Mouse (Mus musculus) brain, embryonic 14.5 days (tissue): ENCODE measurements at regions not wholly inside any gene's neighbourhood (a gene's known extent, or its start where the extent isn't known, plus 50 kb on each side); places are given as distances from the start of the nearest gene placed in this dataset.

Source experiments
- DNase-seq: peaks from one replicate; pipeline ENCODE4 v3.0.0-alpha.2; 2011; ENCODE audit warnings: low read depth
- CTCF ChIP-seq: fragments of 200-500 bp; IDR thresholded peaks from 2 replicates; pipeline ENCODE4 v1.5.1; 2012; ENCODE audit warnings: inconsistent platforms, mild to moderate bottlenecking, moderate library complexity, borderline replicate concordance; ENCODE audit not compliant: insufficient read depth, insufficient read length; ENCODE audit errors: extremely low read depth
- POLR2A ChIP-seq: fragments of 200-500 bp; IDR thresholded peaks from 2 replicates; pipeline ENCODE4 v1.6.1; 2012; ENCODE audit warnings: mild to moderate bottlenecking, inconsistent platforms, borderline replicate concordance; ENCODE audit not compliant: poor library complexity, insufficient read depth, insufficient read length, severe bottlenecking; ENCODE audit errors: extremely low read depth

- TF ChIP-seq POLR2A = no peak
- TF ChIP-seq CTCF = no peak
- no peak for DNase-seq
Measured at GRCm38 (mm10) chr11:114220466-114220865, 153.6 kb upstream of the Sdk2 start.

DNA sequence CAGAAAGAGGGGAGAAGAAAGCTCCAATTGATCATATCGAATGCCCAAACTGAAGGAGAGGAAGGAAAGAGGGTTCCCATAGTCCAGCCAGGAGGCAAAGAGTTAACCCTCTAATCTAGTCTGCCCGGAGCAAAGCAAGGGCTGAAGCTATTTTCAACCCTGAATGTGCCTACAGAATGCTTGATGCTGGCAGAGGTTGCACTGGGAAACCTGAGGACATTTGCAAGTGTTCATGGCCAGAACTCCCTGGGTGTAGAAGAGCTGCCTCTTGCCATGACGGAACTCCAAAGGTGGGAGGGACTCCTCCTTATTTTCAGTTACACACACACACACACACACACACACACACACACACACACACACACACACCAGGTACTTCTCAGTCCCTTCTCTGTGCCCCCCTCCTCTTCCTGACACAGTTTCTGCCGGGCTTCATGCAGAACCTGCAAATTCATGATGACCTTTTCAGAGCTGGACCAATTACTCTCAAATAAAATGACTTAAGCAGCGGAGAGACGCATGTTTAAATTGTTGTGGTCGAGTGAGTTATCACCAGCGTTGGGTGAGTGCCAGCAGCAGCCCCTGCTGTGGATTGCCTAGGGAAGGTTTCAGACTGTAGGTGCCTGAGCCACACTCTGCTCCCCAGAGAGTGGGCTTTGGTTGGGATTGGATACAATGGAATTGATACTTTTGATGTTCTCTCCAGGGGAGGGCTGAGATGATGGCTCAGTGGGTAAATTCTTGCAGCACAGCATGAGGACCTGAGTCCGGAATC, 152.1 kb upstream of the Sdk2 start:
- TF ChIP-seq CTCF (no peak), POLR2A (no peak)
- DNase-seq = peak; percentile 63

DNA sequence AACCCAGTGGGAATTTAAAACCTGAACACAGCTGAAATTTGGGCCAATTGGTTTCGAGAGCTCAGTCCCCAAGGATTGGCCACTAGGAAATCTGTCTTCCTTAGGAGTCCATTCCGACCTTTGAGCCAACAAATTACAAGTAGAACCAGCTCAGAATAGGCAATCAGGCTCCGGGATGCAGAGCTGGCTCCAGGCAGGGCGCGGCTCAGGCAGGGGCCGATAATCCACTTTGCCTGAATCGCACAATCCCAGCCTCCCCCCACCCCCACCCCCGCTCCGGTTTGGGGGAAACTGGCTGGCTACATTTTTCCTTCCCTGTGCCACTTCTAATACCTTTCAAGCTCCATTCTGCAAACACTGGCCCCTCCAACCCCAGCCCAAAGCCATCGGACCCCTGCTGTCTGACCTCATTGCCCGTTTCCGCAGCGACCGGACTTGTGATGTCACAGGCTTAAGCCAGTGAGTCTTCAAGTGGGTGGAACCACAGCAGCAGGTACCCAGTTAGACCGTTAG, 150.5 kb upstream of the Sdk2 start:
- DNase-seq = peak; percentile 67
- TF ChIP-seq CTCF (no peak), POLR2A (no peak)

DNA sequence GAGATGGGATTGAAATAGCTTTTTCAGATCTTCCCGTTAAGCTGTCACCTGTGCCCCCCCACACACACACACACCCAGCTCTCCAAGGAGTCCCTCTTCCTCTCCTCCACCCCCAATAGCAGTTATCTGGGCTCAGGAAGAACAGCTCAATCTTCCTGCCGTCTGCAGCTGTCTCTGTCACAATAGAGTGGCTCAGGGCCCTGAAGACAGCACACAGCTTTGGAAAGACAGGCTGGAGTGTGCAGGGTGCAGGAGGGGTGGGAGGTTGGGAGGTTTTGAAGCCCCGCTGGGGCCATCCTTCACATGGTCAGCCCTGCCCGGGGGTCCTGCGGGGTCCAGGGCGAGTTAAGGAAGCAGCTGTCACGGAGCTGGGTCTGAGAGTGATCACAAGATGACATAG, 149.6 kb upstream of the Sdk2 start:
- TF ChIP-seq CTCF = no peak
- no peak for TF ChIP-seq POLR2A
- no peak for DNase-seq

GRCm38 (mm10) chr11:114215256-114215655, 148.4 kb upstream of the Sdk2 start:
- TF ChIP-seq POLR2A (no peak), CTCF (no peak)
- DNase-seq = no peak

DNA sequence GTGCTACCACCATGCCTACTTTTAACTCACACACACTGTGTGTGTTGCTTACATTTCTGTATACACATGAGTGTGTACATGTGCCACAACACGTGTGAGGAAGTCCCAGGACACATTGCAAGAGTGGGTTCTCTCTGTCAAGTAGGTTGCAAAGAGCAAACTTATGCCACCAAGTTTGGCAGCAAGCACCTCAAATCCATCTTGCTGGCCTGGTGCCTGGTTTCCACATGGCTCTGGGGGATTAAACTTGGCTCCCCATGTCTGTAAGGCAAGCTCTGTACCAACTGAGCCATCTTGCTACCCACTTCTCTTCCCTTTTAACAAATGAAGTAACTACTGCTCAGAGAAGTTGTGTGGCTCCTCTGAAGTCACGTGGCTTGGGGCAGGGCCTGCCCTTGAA, 145.3 kb upstream of the Sdk2 start:
- TF ChIP-seq POLR2A (no peak), CTCF (no peak)
- DNase-seq = peak; percentile 45

GRCm38 (mm10) chr11:114205192-114205591, 138.3 kb upstream of the Sdk2 start:
- TF ChIP-seq POLR2A (no peak), CTCF (peak; percentile 70)
- DNase-seq = peak; percentile 61

GRCm38 (mm10) chr11:114203416-114203815, 136.6 kb upstream of the Sdk2 start:
- TF ChIP-seq CTCF (no peak), POLR2A (no peak)

DNA sequence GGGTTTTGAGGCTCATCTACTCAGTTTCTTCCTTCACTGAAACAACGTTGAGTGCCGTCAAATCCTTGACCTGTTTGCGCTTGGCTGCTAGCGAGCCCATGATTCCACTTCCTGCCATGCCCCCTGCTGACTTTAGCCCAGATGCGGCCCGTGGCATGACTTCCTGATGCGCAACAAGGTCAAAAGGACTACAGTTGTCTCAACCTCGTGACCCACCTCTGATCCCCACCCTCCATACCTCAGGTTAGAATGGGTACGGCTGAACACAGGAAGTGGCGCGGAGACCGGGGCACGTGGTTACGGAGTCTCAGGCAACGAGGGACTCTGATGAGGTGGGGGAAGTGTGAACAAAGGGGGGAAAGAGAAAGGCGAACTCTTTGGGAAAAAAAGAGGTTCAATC, 135.6 kb upstream of the Sdk2 start:
- DNase-seq = no peak
- TF ChIP-seq CTCF (no peak), POLR2A (no peak)

More at GRCm38 (mm10) chr11:114203416-114203815, 136.6 kb upstream of the Sdk2 start:
- no peak for DNase-seq

GRCm38 (mm10) chr11:114199081-114199586, 132.3 kb upstream of the Sdk2 start:
- no peak for TF ChIP-seq CTCF
- no peak for TF ChIP-seq POLR2A
- no peak for DNase-seq

DNA sequence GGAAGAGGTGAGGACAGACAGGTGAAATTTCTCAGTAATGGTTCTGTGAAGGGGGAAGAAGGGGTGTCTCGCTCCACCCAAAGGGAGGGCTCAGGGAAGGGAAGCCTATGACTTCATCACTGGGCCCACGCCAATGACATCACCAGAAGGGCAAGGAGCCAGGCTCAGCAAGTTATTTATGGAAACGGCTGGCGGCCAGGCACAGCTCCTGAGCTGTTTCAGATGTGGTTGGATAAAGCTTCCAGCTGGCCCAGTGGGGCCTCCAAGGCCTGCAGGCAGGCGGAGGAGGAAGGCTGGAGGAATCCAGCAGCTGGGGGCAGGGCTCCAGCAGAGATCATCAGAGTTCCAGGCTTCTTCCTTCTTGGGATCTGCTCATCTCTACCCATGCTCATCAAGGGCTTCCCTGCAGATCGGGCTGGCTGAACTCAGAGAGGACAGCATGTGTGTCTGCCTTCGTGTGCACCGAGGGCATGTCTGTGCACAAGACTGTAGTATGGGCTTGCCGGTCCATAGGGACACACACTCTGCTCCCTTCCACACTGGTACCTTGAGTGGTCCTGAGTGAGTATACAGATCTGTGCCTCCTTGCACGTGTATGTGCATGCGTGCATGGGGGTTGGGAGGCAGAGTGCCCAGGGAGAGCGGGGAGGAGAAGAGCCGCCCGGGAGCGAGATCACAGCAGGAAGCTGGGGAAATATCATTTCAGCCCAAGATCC, 131.6 kb upstream of the Sdk2 start:
- peak; percentile 95 for DNase-seq
- no peak for TF ChIP-seq POLR2A
- no peak for TF ChIP-seq CTCF

DNA sequence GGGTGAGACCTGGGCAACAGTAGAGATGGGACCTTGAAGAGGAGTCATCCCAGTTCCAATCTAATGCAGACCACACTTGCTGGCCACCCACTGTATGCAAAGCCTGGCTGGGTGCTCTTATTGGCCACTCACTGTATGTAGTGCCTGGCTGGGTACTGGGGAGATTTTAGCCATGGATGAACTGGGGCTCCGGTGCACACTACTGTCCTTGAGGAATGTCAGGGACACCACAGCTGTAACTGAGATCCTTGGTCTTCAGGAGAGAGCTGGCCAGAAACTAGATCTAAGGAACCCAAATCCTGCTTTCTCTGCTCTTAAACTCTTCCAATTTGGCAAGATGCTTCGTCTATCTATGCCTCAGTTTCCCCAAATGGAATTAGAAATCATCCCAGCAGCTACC, 128.4 kb upstream of the Sdk2 start:
- no peak for DNase-seq
- no peak for TF ChIP-seq POLR2A
- no peak for TF ChIP-seq CTCF
